Comparison of ENCODE assay signal across 8 mouse cellular contexts in genomic region chr10:112803557-112803956, GRCm38 (mm10).
DNase-seq lines count a peak whose midpoint lies in the region; ATAC-seq and TF ChIP-seq lines count a peak whose summit lies in the region.
"Had no signal": no experiment of that assay in that cellular context is flagged by ENCODE, and none has a peak within 500 bp of the region (broad histone marks: within the 10 kb centered on the region; RNA-seq: fewer than 3 reads in every experiment).

No protein-coding gene starts in this region.

- TF ChIP-seq CTCF in midbrain, postnatal 0 days (IDR thresholded peaks at IDR 0.05) = peak; percentile 73
- TF ChIP-seq CTCF in stomach, postnatal 0 days (IDR thresholded peaks at IDR 0.05; ENCODE audit: low read depth) = peak; percentile 67

- DNase-seq in hindbrain, embryonic 14.5 days (ENCODE audit: low spot score) = peak; percentile 67
- no peak for DNase-seq in hindbrain, embryonic 10.5 days (ENCODE audit: low spot score)
- DNase-seq in midbrain, postnatal 0 days (ENCODE audit: low spot score) = peak; percentile 52
- no peak for DNase-seq in midbrain, embryonic 10.5 days (ENCODE audit: low spot score)
- DNase-seq in adrenal gland, postnatal 36 days = peak; percentile 1 to 14
- DNase-seq in stomach, postnatal 0 days (ENCODE audit: low spot score) = no peak

- H3K27me3 ChIP-seq in hindbrain, embryonic 14.5 days (ENCODE audit: control insufficient read depth, insufficient read depth, low read length) = no peaks in the 10 kb centered on the region
- H3K27me3 ChIP-seq in hindbrain, embryonic 10.5 days (ENCODE audit: insufficient read depth, poor library complexity, severe bottlenecking) = no peaks in the 10 kb centered on the region
- H3K27me3 ChIP-seq in midbrain, postnatal 0 days (ENCODE audit: insufficient read depth, low read length) = no peaks in the 10 kb centered on the region
- peaks cover 4% of the 10 kb centered on the region; the same call in 1 of the 2 replicates for H3K27me3 ChIP-seq in midbrain, embryonic 10.5 days (ENCODE audit: low read depth, poor library complexity, severe bottlenecking)
- H3K27me3 ChIP-seq in stomach, postnatal 0 days (ENCODE audit: control insufficient read depth, insufficient read depth, low read length) = no peaks in the 10 kb centered on the region

- TF ChIP-seq EP300 in stomach, postnatal 0 days (optimal IDR thresholded peaks at IDR 0.05) = no peak

- H3K4me2 ChIP-seq in hindbrain, embryonic 14.5 days (replicated peaks) = no peak overlapping the region
- H3K4me2 ChIP-seq in midbrain, postnatal 0 days (ENCODE audit: low read depth, low read length, poor library complexity, severe bottlenecking) = no peak overlapping the region
- H3K4me2 ChIP-seq in stomach, postnatal 0 days (replicated peaks; ENCODE audit: low read depth) = no peak overlapping the region
- H3K4me2 ChIP-seq: heart, embryonic 11.5 days had no signal

- no peak overlapping the region for H3K9ac ChIP-seq in hindbrain, embryonic 14.5 days
- no peak overlapping the region for H3K9ac ChIP-seq in midbrain, postnatal 0 days (replicated peaks; ENCODE audit: low read length, poor library complexity, severe bottlenecking)
- H3K9ac ChIP-seq in stomach, postnatal 0 days (ENCODE audit: low read length) = no peak overlapping the region

- no peaks in the 10 kb centered on the region for H3K4me1 ChIP-seq in hindbrain, embryonic 14.5 days (replicated peaks; ENCODE audit: control insufficient read depth, insufficient read depth, low read length)
- peaks cover 4% of the 10 kb centered on the region; the same call in 1 of the 2 replicates for H3K4me1 ChIP-seq in hindbrain, embryonic 10.5 days (replicated peaks)
- no peaks in the 10 kb centered on the region for H3K4me1 ChIP-seq in midbrain, postnatal 0 days (ENCODE audit: insufficient read depth, low read length)
- peaks cover 5% of the 10 kb centered on the region for H3K4me1 ChIP-seq in midbrain, embryonic 10.5 days
- H3K4me1 ChIP-seq in stomach, postnatal 0 days (replicated peaks; ENCODE audit: control insufficient read depth, insufficient read depth) = no peaks in the 10 kb centered on the region

- H3K4me3 ChIP-seq in hindbrain, embryonic 14.5 days (replicated peaks; ENCODE audit: low read length) = no peak overlapping the region
- H3K4me3 ChIP-seq in hindbrain, embryonic 10.5 days = no peak overlapping the region
- H3K4me3 ChIP-seq in midbrain, postnatal 0 days (ENCODE audit: low read depth, low read length) = no peak overlapping the region
- H3K4me3 ChIP-seq in midbrain, embryonic 10.5 days = no peak overlapping the region
- H3K4me3 ChIP-seq in stomach, postnatal 0 days (ENCODE audit: low read depth, low read length) = no peak overlapping the region

- H3K9me3 ChIP-seq in hindbrain, embryonic 14.5 days (ENCODE audit: control insufficient read depth, low read length) = no peaks in the 10 kb centered on the region
- no peaks in the 10 kb centered on the region for H3K9me3 ChIP-seq in hindbrain, embryonic 10.5 days
- peaks cover 2% of the 10 kb centered on the region; the same call in 1 of the 2 replicates for H3K9me3 ChIP-seq in midbrain, postnatal 0 days (ENCODE audit: low read length)
- H3K9me3 ChIP-seq in midbrain, embryonic 10.5 days (replicated peaks) = no peaks in the 10 kb centered on the region
- no peaks in the 10 kb centered on the region for H3K9me3 ChIP-seq in stomach, postnatal 0 days (ENCODE audit: control insufficient read depth, low read length)

- ATAC-seq in hindbrain, embryonic 14.5 days (ENCODE audit: low FRiP score) = no peak
- no peak for ATAC-seq in midbrain, postnatal 0 days (ENCODE audit: low FRiP score)
- no peak for ATAC-seq in stomach, postnatal 0 days (ENCODE audit: low FRiP score, low TSS enrichment)
- ATAC-seq in erythroid progenitor cell, adult 5-6 weeks (replicated peaks; ENCODE audit: low FRiP score, poor library complexity, severe bottlenecking) = no peak

- WGBS in hindbrain, embryonic 14.5 days = 51% methylated on average over 6 of the region's 6 CpGs
- WGBS in hindbrain, embryonic 10.5 days = 51% methylated on average over 6 of the region's 6 CpGs
- WGBS in midbrain, postnatal 0 days = 51% methylated on average over 6 of the region's 6 CpGs
- 53% methylated on average over 6 of the region's 6 CpGs for WGBS in midbrain, embryonic 10.5 days
- whole genome bisulfite sequencing in stomach, postnatal 0 days = 36% methylated on average over 6 of the region's 6 CpGs

- no peak overlapping the region for H3K27ac ChIP-seq in hindbrain, embryonic 14.5 days
- H3K27ac ChIP-seq in hindbrain, embryonic 10.5 days = no peak overlapping the region
- H3K27ac ChIP-seq in midbrain, postnatal 0 days (ENCODE audit: low read depth, low read length) = no peak overlapping the region
- H3K27ac ChIP-seq in midbrain, embryonic 10.5 days (replicated peaks) = no peak overlapping the region
- H3K27ac ChIP-seq in stomach, postnatal 0 days (replicated peaks) = no peak overlapping the region

- H3K36me3 ChIP-seq in hindbrain, embryonic 14.5 days (replicated peaks; ENCODE audit: control insufficient read depth, insufficient read depth) = no peaks in the 10 kb centered on the region
- H3K36me3 ChIP-seq in hindbrain, embryonic 10.5 days = no peaks in the 10 kb centered on the region
- H3K36me3 ChIP-seq in midbrain, postnatal 0 days (ENCODE audit: insufficient read depth, low read length) = no peaks in the 10 kb centered on the region
- H3K36me3 ChIP-seq in midbrain, embryonic 10.5 days = no peaks in the 10 kb centered on the region
- no peaks in the 10 kb centered on the region for H3K36me3 ChIP-seq in stomach, postnatal 0 days (ENCODE audit: control insufficient read depth, insufficient read depth, low read length)

Comparison
In these comparisons a context has a peak if more than half of its experiments do, and no peak if none do; other contexts are left out.
1. DNase-seq: peak in hindbrain, embryonic 14.5 days (single experiment), midbrain, postnatal 0 days (single experiment) and adrenal gland, postnatal 36 days (2 of 2); none in hindbrain, embryonic 10.5 days (single experiment), midbrain, embryonic 10.5 days (single experiment) and stomach, postnatal 0 days (single experiment).